Mouse (Mus musculus): ENCODE results near the gene Bad.
"Not testable (repeated sequence)": the region's sequence is repeated elsewhere in the genome, so short reads cannot be mapped to it uniquely, and the experiment has no call there.

The Bad gene

GRCm38 (mm10) chr19:6985300-6985699 lies 43.6 kb downstream of the Bad start:
- no peak for DNase-seq (ENCODE audit: low spot score)

- DNase-seq (ENCODE audit: low spot score) = no peak
Measured at GRCm38 (mm10) chr19:6985951-6986708, 44.5 kb downstream of the Bad start.

- no peak for DNase-seq (ENCODE audit: low spot score)
Measured at GRCm38 (mm10) chr19:6987061-6987903, 45.6 kb downstream of the Bad start, which contains the start of gene Vegfb. Vegfb (minus strand) TSS chr19:6987651.

- no peak for DNase-seq (ENCODE audit: low spot score)
Measured at GRCm38 (mm10) chr19:6987904-6988285, 46.2 kb downstream of the Bad start.

GRCm38 (mm10) chr19:6989251-6989650 lies 47.6 kb downstream of the Bad start:
- DNase-seq (ENCODE audit: low spot score) = no peak

- DNase-seq (ENCODE audit: low spot score) = no peak
Measured at GRCm38 (mm10) chr19:6990712-6991111, 49.1 kb downstream of the Bad start.

GRCm38 (mm10) chr19:6991166-6991565 lies 49.5 kb downstream of the Bad start:
- not testable (repeated sequence) for DNase-seq (ENCODE audit: low spot score)

GRCm38 (mm10) chr19:6992011-6992858 lies 50.6 kb downstream of the Bad start, which contains the start of gene Dnajc4:
Dnajc4 (minus strand) TSS chr19:6992572.
- peak; percentile 94 for DNase-seq (ENCODE audit: low spot score)

GRCm38 (mm10) chr19:6993011-6993770 lies 51.5 kb downstream of the Bad start:
- DNase-seq (ENCODE audit: low spot score) = no peak

- DNase-seq (ENCODE audit: low spot score) = no peak
Measured at GRCm38 (mm10) chr19:6994002-6994401, 52.3 kb downstream of the Bad start.

- no peak for DNase-seq (ENCODE audit: low spot score)
Measured at GRCm38 (mm10) chr19:6994489-6994888, 52.8 kb downstream of the Bad start.

GRCm38 (mm10) chr19:6995255-6995991 lies 53.8 kb downstream of the Bad start:
- DNase-seq (ENCODE audit: low spot score) = no peak

GRCm38 (mm10) chr19:6996006-6996405 lies 54.3 kb downstream of the Bad start, which contains the start of the genes Nudt22 and Trpt1:
Nudt22 (minus strand) TSS chr19:6996117.
Trpt1 (plus strand) TSS chr19:6996131.
- no peak for DNase-seq (ENCODE audit: low spot score)

- no peak for DNase-seq (ENCODE audit: low spot score)
Measured at GRCm38 (mm10) chr19:6997721-6998290, 56.1 kb downstream of the Bad start.

- no peak for DNase-seq (ENCODE audit: low spot score)
Measured at GRCm38 (mm10) chr19:6999360-7000063, 57.9 kb downstream of the Bad start.
